Mouse (Mus musculus): Measurements from ENCODE around the gene D1Ertd622e.

DNA sequence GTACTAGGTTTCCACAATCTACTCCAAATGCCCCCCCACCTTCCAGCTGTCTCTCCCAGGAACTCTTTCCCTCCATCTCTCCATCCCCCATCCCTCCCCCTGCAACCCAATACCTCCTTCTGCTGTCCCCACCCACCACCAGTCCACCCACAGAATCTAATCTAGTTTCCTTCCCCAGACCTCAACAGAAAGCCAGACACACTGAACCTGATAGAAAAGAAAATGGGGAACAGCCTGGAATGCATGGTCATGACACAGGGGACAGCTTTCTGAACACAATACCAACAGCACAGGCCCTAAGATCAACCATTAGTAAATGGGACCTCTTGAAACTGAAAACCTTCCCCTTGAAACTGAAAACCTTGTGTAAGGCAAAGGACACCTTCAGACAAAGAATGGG lies 32.0 kb upstream of the D1Ertd622e start:
- no peak for TF ChIP-seq CTCF (IDR thresholded peaks at IDR 0.05; ENCODE audit: extremely low read depth, insufficient read length, insufficient replicate concordance, low read depth, low read length)
- TF ChIP-seq POLR2A (IDR thresholded peaks at IDR 0.05; ENCODE audit: low read depth, low read length): no peak
